Mouse (Mus musculus) Muller cell, postnatal 12 days (primary cell): ENCODE data around the gene Magea8.
"Not testable (repeated sequence)": the region's sequence is repeated elsewhere in the genome, so short reads cannot be mapped to it uniquely, and the experiment has no call there.

Source experiments
- DNase-seq: peaks from one replicate; pipeline ENCODE4 v3.0.0-alpha.2; 2015; ENCODE audit errors: inconsistent ontology term

The Magea8 gene

DNA sequence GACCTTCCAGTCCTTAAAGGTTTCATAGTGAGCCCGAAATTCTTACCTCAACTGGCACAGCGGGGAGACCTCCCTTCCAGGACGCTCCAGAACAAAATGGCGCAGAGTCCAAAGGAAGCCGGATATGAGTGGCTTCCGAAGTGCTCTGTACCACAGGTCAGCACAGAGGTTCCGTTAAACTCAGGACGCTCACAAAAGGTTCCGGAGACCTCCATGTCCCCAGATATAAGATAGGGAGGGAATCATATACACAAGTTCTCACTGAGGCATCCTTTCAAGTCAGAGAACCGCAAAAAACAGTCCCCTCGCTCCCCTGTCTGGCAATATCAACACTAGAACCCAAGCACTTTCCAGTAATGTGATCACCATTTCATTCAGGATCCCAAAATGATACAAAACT lies at the start of gene Magea8:
Gene Magea8 (minus strand): TSS at position 101 of the 400 bp plus-strand sequence.
- not testable (repeated sequence) for DNase-seq

GRCm38 (mm10) chrX:154949405-154949804 lies 46.2 kb downstream of the Magea8 start, which contains the start of gene Magea3:
Gene Magea3, minus strand, starts transcription at chrX:154949505.
- DNase-seq, result not testable (repeated sequence)

- not testable (repeated sequence) for DNase-seq
Measured at GRCm38 (mm10) chrX:154935887-154936286, 59.8 kb downstream of the Magea8 start, which contains the start of gene Magea6. Gene Magea6, minus strand, starts transcription at chrX:154935987.
